Mouse (Mus musculus) MEL (cell line): ENCODE measurements around the gene Pikfyve. TPM values are rescaled to one million over a fixed set of nuclear protein-coding genes. Genes with fewer than 3 reads are reported as not detected.

Experiments
- DNase-seq: peaks from one replicate; pipeline ENCODE4 v3.0.0; 2011; ENCODE audit warnings: low read depth, low spot score
- H3K27ac ChIP-seq: 2 replicates; pipeline ENCODE4 v1.5.1; 2012; ENCODE audit warnings: low read depth, mild to moderate bottlenecking, control low read depth, low read length, moderate library complexity; ENCODE audit not compliant: control insufficient read depth
- H3K27me3 ChIP-seq, 2 experiments: fragments of 150-350 bp in 1 of 2; sonication (generic) in 1 of 2; 2 replicates each; pipeline ENCODE4 v1.6.1; 2012; ENCODE audit warnings: low read length in 2 of 2, mild to moderate bottlenecking in 2 of 2, improper control_type of control experiment in 1 of 2, moderate library complexity in 1 of 2; ENCODE audit not compliant: insufficient read depth in 2 of 2, control insufficient read depth in 1 of 2
- H3K36me3 ChIP-seq, 2 experiments: 2 replicates each; pipeline ENCODE4 v1.6.1; 2012 to 2014; ENCODE audit warnings: low read length in 2 of 2, improper control_type of control experiment in 1 of 2, inconsistent platforms in 1 of 2, mild to moderate bottlenecking in 1 of 2; ENCODE audit not compliant: insufficient read depth in 2 of 2, control insufficient read depth in 1 of 2
- H3K4me1 ChIP-seq, 2 experiments: fragments of 150-350 bp in 1 of 2; sonication (generic) in 1 of 2; 2 replicates each; pipeline ENCODE4 v1.6.1; 2012; ENCODE audit warnings: low read length in 2 of 2, improper control_type of control experiment in 1 of 2, mild to moderate bottlenecking in 1 of 2; ENCODE audit not compliant: insufficient read depth in 2 of 2, control insufficient read depth in 1 of 2
- H3K4me3 ChIP-seq, 2 experiments: fragments of 150-350 bp in 1 of 2; sonication (generic) in 1 of 2; 2 replicates each; pipeline ENCODE4 v1.5.1; 2012; ENCODE audit warnings: low read depth in 2 of 2, low read length in 2 of 2, mild to moderate bottlenecking in 2 of 2, moderate library complexity in 2 of 2, control low read depth in 1 of 2, improper control_type of control experiment in 1 of 2; ENCODE audit not compliant: control insufficient read depth in 1 of 2, insufficient read depth in 1 of 2
- H3K79me2 ChIP-seq: 2 replicates; pipeline ENCODE4 v1.6.1; 2012; ENCODE audit warnings: mild to moderate bottlenecking, low read length, moderate library complexity; ENCODE audit not compliant: control insufficient read depth, poor library complexity, insufficient read depth
- H3K9ac ChIP-seq: 2 replicates; pipeline ENCODE4 v1.6.1; 2012; ENCODE audit warnings: low read depth, mild to moderate bottlenecking, control low read depth, low read length, moderate library complexity; ENCODE audit not compliant: control insufficient read depth, poor library complexity, severe bottlenecking
- H3K9me3 ChIP-seq: fragments of 150-350 bp; sonication (generic); replicated peaks from 2 replicates; pipeline ENCODE4 v1.6.1; 2012; ENCODE audit warnings: mild to moderate bottlenecking, low read length, improper control_type of control experiment, moderate library complexity; ENCODE audit not compliant: insufficient read depth
- CHD1 ChIP-seq: IDR thresholded peaks from 2 replicates; pipeline ENCODE4 v1.6.1; 2012; ENCODE audit warnings: low read depth, mild to moderate bottlenecking, inconsistent platforms, low read length, improper control_type of control experiment
- CHD2 ChIP-seq: IDR thresholded peaks from 2 replicates; pipeline ENCODE4 v1.6.1; 2011; ENCODE audit warnings: low read length, improper control_type of control experiment
- CTCF ChIP-seq, 3 experiments: IDR thresholded peaks in 2 of 3; conservative IDR thresholded peaks in 1 of 3; 2 replicates each; pipeline ENCODE4 v1.5.1; 2011 to 2012; ENCODE audit warnings: low read length in 3 of 3, low read depth in 2 of 3, mild to moderate bottlenecking in 2 of 3, improper control_type of control experiment in 1 of 3, inconsistent platforms in 1 of 3, mixed read lengths in 1 of 3, moderate library complexity in 1 of 3; ENCODE audit not compliant: control insufficient read depth in 1 of 3, insufficient read depth in 1 of 3, poor library complexity in 1 of 3, severe bottlenecking in 1 of 3
- E2F4 ChIP-seq: IDR thresholded peaks from 2 replicates; pipeline ENCODE4 v1.6.1; 2011; ENCODE audit warnings: low read depth, low read length, improper control_type of control experiment, borderline replicate concordance
- EP300 ChIP-seq, 2 experiments: IDR thresholded peaks; 2 replicates each; pipeline ENCODE4 v1.6.1; 2011; ENCODE audit warnings: improper control_type of control experiment in 2 of 2, low read length in 2 of 2, low read depth in 1 of 2, mild to moderate bottlenecking in 1 of 2
- ETS1 ChIP-seq: IDR thresholded peaks from 2 replicates; pipeline ENCODE4 v1.6.1; 2012; ENCODE audit warnings: low read depth, mild to moderate bottlenecking, inconsistent platforms, low read length, improper control_type of control experiment, moderate library complexity
- GATA1 ChIP-seq: IDR thresholded peaks from 2 replicates; pipeline ENCODE4 v1.6.1; 2011; ENCODE audit warnings: low read depth, low read length, improper control_type of control experiment
- JUND ChIP-seq: IDR thresholded peaks from 2 replicates; pipeline ENCODE4 v1.6.1; 2011; ENCODE audit warnings: low read depth, mild to moderate bottlenecking, improper control_type of control experiment, low read length
- KAT2A ChIP-seq: conservative IDR thresholded peaks from 2 replicates; pipeline ENCODE4 v1.6.1; 2012; ENCODE audit warnings: low read depth, low read length, improper control_type of control experiment, inconsistent platforms
- MEF2A ChIP-seq: IDR thresholded peaks from 2 replicates; pipeline ENCODE4 v1.6.1; 2014; ENCODE audit warnings: low read depth, mild to moderate bottlenecking, inconsistent platforms, low read length, improper control_type of control experiment; ENCODE audit not compliant: poor library complexity, insufficient replicate concordance, severe bottlenecking; ENCODE audit errors: extremely low read depth
- MYB ChIP-seq: IDR thresholded peaks from 2 replicates; pipeline ENCODE4 v1.6.1; 2011; ENCODE audit warnings: mild to moderate bottlenecking, low read depth, low read length, improper control_type of control experiment
- POLR2A ChIP-seq, 2 experiments: IDR thresholded peaks; 2 replicates each; pipeline ENCODE4 v1.6.1; 2011 to 2012; ENCODE audit warnings: low read length in 2 of 2, mild to moderate bottlenecking in 2 of 2, control low read depth in 1 of 2, improper control_type of control experiment in 1 of 2, low read depth in 1 of 2, moderate library complexity in 1 of 2; ENCODE audit not compliant: control insufficient read depth in 1 of 2, insufficient read depth in 1 of 2, poor library complexity in 1 of 2
- RAD21 ChIP-seq: IDR thresholded peaks from 2 replicates; pipeline ENCODE4 v1.6.1; 2011; ENCODE audit warnings: mild to moderate bottlenecking, low read depth, low read length, improper control_type of control experiment
- SMC3 ChIP-seq: IDR thresholded peaks from 2 replicates; pipeline ENCODE4 v1.6.1; 2011; ENCODE audit warnings: low read depth, low read length, improper control_type of control experiment
- TBP ChIP-seq: IDR thresholded peaks from 2 replicates; pipeline ENCODE4 v1.8.0; 2011; ENCODE audit warnings: low read depth, low read length, improper control_type of control experiment
- TCF12 ChIP-seq: IDR thresholded peaks from 2 replicates; pipeline ENCODE4 v1.6.1; 2014; ENCODE audit warnings: low read depth, mild to moderate bottlenecking, inconsistent platforms, low read length, improper control_type of control experiment, moderate library complexity
- UBTF ChIP-seq: IDR thresholded peaks from 2 replicates; pipeline ENCODE4 v1.6.1; 2012; ENCODE audit warnings: low read depth, mild to moderate bottlenecking, inconsistent platforms, low read length, improper control_type of control experiment, moderate library complexity, borderline replicate concordance; ENCODE audit not compliant: insufficient read depth
- USF1 ChIP-seq: IDR thresholded peaks from 2 replicates; pipeline ENCODE4 v1.6.1; 2014; ENCODE audit warnings: low read depth, mild to moderate bottlenecking, inconsistent platforms, low read length, improper control_type of control experiment, moderate library complexity
- USF2 ChIP-seq, 2 experiments: IDR thresholded peaks; 2 replicates each; pipeline ENCODE4 v1.6.1; 2011 to 2012; ENCODE audit warnings: improper control_type of control experiment in 2 of 2, low read length in 2 of 2, borderline replicate concordance in 1 of 2, inconsistent platforms in 1 of 2, low read depth in 1 of 2, mild to moderate bottlenecking in 1 of 2; ENCODE audit not compliant: insufficient read depth in 1 of 2
- ZC3H11A ChIP-seq: IDR thresholded peaks from 2 replicates; pipeline ENCODE4 v1.6.1; 2012; ENCODE audit warnings: low read depth, mild to moderate bottlenecking, inconsistent platforms, low read length, improper control_type of control experiment
- ZNF384 ChIP-seq: IDR thresholded peaks from 2 replicates; pipeline ENCODE4 v1.6.1; 2012; ENCODE audit warnings: low read depth, mild to moderate bottlenecking, inconsistent platforms, low read length, improper control_type of control experiment
- polyA plus RNA-seq, 2 experiments: library from polyadenylated mRNA; stranded (reverse) in 1 of 2; unstranded in 1 of 2; fragments of >175 nt in 1 of 2; fragments of >200 nt in 1 of 2; gene quantifications; 2 replicates each; pipeline versions ENCODE4 v1.2.1 to v1.2.4; 2012; ENCODE audit warnings: low replicate concordance in 2 of 2, low read depth in 1 of 2; ENCODE audit not compliant: insufficient read length in 2 of 2, insufficient read depth in 1 of 2, missing spikeins in 1 of 2
- total RNA-seq: library from RNA; depleted of rRNA; stranded (reverse); fragments of 300-350 nt; gene quantifications from 2 replicates; pipeline ENCODE4 v1.2.3, GENCODE M21; 2012

Pikfyve gene
- total and polyA plus RNA-seq, 3 experiments: 11.5 to 13.3 TPM; not detected in 1

DNA sequence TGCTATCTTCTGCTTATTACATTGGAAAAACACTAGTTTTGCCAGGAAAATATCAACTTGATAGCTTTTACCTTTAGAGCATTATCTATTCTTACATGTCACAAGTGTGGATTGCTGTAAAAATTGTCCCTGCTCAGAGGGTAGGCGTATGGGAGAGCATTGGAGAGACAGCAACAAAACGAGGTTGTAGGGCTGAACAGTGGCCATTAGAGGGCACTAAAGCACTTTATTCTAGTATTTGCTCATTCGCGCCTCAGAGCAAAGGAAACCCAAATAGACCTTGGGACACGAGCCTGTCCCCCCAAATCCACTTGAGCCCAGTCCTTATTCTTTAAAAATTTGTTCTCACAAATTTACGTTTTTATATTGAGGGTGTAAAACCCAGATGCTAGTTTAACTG, 96.3 kb downstream of the Pikfyve start:
- peak; percentile 66 for TF ChIP-seq SMC3
- TF ChIP-seq TBP: 0 out of 2 replicates have a peak, but pooled peaks have one; percentile 11
- peak; percentile 76 for TF ChIP-seq RAD21
- TF ChIP-seq USF2 (IDR thresholded peaks at IDR 0.05; ENCODE audit: borderline replicate concordance in 1 of 2, insufficient read depth in 1 of 2, low read depth in 1 of 2, low read length in 2 of 2): no peak
- TF ChIP-seq ZC3H11A: peak; percentile 53
- peak; percentile 57 to 80 (median 71) for TF ChIP-seq CTCF (IDR thresholded peaks at IDR 0.05 in 2 of 3, conservative IDR thresholded peaks at IDR 0.05 in 1 of 3; ENCODE audit: control insufficient read depth in 1 of 3, insufficient read depth in 1 of 3, low read depth in 2 of 3, low read length in 3 of 3, poor library complexity in 1 of 3, severe bottlenecking in 1 of 3)
- no peak for TF ChIP-seq USF1
- TF ChIP-seq MEF2A: no peak
- TF ChIP-seq E2F4: no peak

DNA sequence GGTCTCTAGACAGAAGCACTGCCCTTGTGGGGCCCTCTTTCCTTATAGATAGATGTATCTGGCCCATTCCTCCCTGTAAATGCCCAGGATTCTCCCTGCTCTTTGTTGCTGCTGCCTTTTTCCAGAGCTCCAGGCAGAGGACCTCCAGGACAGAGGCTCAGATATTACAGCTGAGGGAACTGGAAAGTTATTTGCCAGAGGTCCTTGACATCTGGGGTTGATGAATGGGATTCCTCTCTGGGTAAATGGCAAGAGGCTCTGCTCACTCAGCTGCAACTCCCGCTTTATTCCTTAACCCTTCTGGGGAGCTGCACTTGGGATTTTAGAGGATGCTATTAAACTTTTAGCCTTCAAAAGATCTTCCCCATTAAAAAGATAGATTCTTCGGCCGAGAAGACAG, 122.0 kb downstream of the Pikfyve start:
- Histone ChIP-seq H3K9me3 (no peaks in the 10 kb centered on the region), H3K27me3 (no peaks in the 10 kb centered on the region), H3K79me2 (no peaks in the 10 kb centered on the region), H3K4me1 (no peaks in the 10 kb centered on the region), H3K9ac (no peak overlapping the region), H3K36me3 (no peaks in the 10 kb centered on the region), H3K4me3 (no peak overlapping the region), H3K27ac (no peak overlapping the region)
- TF ChIP-seq ETS1 (no peak), POLR2A (IDR thresholded peaks at IDR 0.05; ENCODE audit: control insufficient read depth in 1 of 2, insufficient read depth in 1 of 2, low read depth in 1 of 2, low read length in 2 of 2, poor library complexity in 1 of 2) (no peak), CHD1 (no peak)
- no peak for DNase-seq

More for the DNA sequence above, 96.3 kb downstream of the Pikfyve start:
- Histone ChIP-seq H3K36me3 (no peaks in the 10 kb centered on the region), H3K4me1 (no peaks in the 10 kb centered on the region; a peak in 1 of 4 replicates), H3K9me3 (no peaks in the 10 kb centered on the region), H3K27ac (no peak overlapping the region), H3K27me3 (no peaks in the 10 kb centered on the region), H3K4me3 (no peak overlapping the region), H3K9ac (no peak overlapping the region), H3K79me2 (no peaks in the 10 kb centered on the region)
- DNase-seq: peak; percentile 77

- Histone ChIP-seq H3K27me3 (no peaks in the 10 kb centered on the region; a peak in 1 of 4 replicates), H3K36me3 (no peaks in the 10 kb centered on the region), H3K9me3 (no peaks in the 10 kb centered on the region), H3K4me3 (no peak overlapping the region), H3K9ac (no peak overlapping the region), H3K79me2 (no peaks in the 10 kb centered on the region), H3K4me1 (no peaks in the 10 kb centered on the region), H3K27ac (no peak overlapping the region)
- TF ChIP-seq CHD2: no peak
- no peak for TF ChIP-seq UBTF
- TF ChIP-seq CHD1: no peak
- no peak for TF ChIP-seq EP300 (IDR thresholded peaks at IDR 0.05; ENCODE audit: low read depth in 1 of 2, low read length in 2 of 2)
- no peak for TF ChIP-seq RAD21
- TF ChIP-seq KAT2A: no peak
- TF ChIP-seq MEF2A: no peak
- TF ChIP-seq ETS1: no peak
- TF ChIP-seq ZNF384: no peak
- no peak for TF ChIP-seq TCF12
- no peak for TF ChIP-seq JUND
- TF ChIP-seq SMC3: no peak
- TF ChIP-seq GATA1: no peak
- no peak for TF ChIP-seq MYB
- no peak for DNase-seq
These were observed 124.9 kb downstream of the Pikfyve start for GRCm38 (mm10) chr1:65311214-65311933.
